Mouse (Mus musculus) bone marrow macrophage, adult 2 months (primary cell): ENCODE data around the gene Lpar1.

Experiments
- CTCF ChIP-seq: IDR thresholded peaks from 2 replicates; pipeline ENCODE4 v1.5.1; 2012; ENCODE audit warnings: low read depth, mild to moderate bottlenecking, low read length, moderate library complexity
- POLR2A ChIP-seq: IDR thresholded peaks from 2 replicates; pipeline ENCODE4 v1.6.1; 2012; ENCODE audit warnings: mild to moderate bottlenecking, low read depth, low read length, borderline replicate concordance

- TF ChIP-seq CTCF, result no peak
- no peak for TF ChIP-seq POLR2A
Measured at GRCm38 (mm10) chr4:58519891-58520290, 33.8 kb downstream of the Lpar1 start.
